Mouse (Mus musculus): ENCODE measurements around the gene Taf12. TPM values are rescaled to one million over a fixed set of nuclear protein-coding genes. Genes with fewer than 3 reads are reported as not detected.

Gene Taf12
- polyA plus RNA-seq, 1 experiment from 2014 or later = 49.0 TPM

DNA sequence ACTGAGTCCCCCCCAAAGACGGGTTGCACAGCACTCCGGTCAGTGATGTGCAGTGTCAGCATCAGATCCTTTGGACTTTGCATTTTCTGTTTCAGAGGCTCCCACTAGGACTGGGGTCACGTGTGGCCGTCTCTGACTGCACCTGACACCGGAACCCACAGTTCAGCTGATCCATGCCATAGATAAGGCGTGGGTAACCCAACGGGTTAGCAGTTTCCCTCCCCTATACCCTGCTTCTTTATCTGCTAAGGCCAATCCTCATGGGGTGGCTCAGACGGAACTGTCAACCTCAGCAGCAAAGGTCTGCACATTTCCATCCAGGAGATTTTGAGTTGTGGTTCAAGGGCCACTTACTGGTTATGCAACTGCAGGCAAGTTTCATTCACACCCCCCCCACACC, 31.1 kb downstream of the Taf12 start:
- no peak overlapping the region for H3K9ac ChIP-seq
- no peak overlapping the region for H3K4me3 ChIP-seq
- no peak overlapping the region for H3K27ac ChIP-seq
- no peak for ATAC-seq (ENCODE audit: low FRiP score)
- peaks cover 16% of the 10 kb centered on the region for H3K4me1 ChIP-seq (replicated peaks)
- no peaks in the 10 kb centered on the region for H3K9me3 ChIP-seq
- no peak overlapping the region for H3K4me2 ChIP-seq
- H3K36me3 ChIP-seq = peaks cover 6% of the 10 kb centered on the region
- WGBS = 88% methylated on average over 8 of the region's 8 CpGs
- no peaks in the 10 kb centered on the region for H3K27me3 ChIP-seq

DNA sequence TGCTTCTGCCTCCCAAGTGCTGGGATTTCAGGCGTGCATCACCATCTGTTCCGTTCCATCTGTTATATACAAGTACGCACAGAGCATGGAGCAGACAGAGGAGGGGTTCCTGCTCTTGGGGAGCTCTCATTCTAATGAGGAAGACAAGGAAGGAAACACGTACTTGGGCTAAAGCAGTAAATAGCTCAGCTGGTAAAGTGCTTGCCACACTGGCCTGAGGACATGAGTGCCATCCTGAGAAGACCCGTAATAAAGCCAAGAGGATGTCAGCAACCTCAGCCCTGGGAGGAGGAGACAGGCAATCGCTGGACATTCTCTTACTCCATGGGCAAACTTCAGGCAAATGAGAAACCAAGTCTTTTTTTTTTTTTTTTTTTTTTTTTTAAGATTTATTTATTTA, 31.8 kb downstream of the Taf12 start:
- Histone ChIP-seq H3K4me3 (no peak overlapping the region), H3K36me3 (peaks cover 13% of the 10 kb centered on the region), H3K4me2 (no peak overlapping the region), H3K4me1 (replicated peaks) (peaks cover 20% of the 10 kb centered on the region), H3K27me3 (no peaks in the 10 kb centered on the region), H3K9me3 (no peaks in the 10 kb centered on the region), H3K9ac (no peak overlapping the region), H3K27ac (no peak overlapping the region)
- ATAC-seq (ENCODE audit: low FRiP score) = no peak
- 86% methylated on average over 6 of the region's 6 CpGs for WGBS

DNA sequence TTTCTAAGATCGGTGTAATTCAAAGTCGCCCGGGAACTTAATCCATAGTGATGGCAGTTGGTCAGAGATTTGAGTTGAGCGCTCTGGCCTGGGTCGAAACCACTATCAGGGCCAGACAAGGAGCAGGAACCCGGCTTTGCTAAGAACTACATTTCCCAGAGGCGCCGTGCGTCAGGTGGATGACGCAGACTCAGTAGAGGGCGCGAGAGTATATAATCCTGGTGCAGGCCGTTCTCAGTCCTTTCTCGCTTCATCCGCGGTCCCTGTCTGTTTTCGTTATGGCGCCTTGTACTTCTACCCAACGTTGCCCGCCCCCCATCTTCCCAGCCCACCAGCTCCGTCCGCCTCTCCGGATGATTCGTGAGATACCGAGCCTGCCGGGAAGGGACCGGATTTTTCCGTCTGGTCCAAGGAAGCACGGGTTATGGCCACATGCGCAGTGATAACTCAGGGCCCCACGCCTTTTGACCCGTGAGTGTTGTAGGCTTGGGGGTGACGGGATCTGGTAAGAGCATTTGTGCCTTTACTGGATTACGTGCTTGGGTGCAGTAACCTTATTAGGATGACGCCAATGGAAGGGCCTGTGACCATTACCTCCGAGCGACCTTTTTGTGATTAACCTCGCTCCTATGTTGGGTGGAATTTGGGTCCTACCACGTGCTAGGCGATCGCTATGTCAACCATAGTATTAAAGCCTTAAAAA, 34.4 kb downstream of the Taf12 start:
- peaks cover 15% of the 10 kb centered on the region for H3K4me1 ChIP-seq (replicated peaks)
- peaks cover 37% of the 10 kb centered on the region for H3K36me3 ChIP-seq
- H3K9ac ChIP-seq = peak overlapping the region; percentile 87
- H3K9me3 ChIP-seq = no peaks in the 10 kb centered on the region
- H3K27me3 ChIP-seq = no peaks in the 10 kb centered on the region
- H3K4me2 ChIP-seq = peak overlapping the region; percentile 81
- peak; percentile 94 for ATAC-seq (ENCODE audit: low FRiP score)
- H3K27ac ChIP-seq = peak overlapping the region; percentile 91
- WGBS = 2% methylated on average over 41 of the region's 41 CpGs
- H3K4me3 ChIP-seq = peak overlapping the region; percentile 60

DNA sequence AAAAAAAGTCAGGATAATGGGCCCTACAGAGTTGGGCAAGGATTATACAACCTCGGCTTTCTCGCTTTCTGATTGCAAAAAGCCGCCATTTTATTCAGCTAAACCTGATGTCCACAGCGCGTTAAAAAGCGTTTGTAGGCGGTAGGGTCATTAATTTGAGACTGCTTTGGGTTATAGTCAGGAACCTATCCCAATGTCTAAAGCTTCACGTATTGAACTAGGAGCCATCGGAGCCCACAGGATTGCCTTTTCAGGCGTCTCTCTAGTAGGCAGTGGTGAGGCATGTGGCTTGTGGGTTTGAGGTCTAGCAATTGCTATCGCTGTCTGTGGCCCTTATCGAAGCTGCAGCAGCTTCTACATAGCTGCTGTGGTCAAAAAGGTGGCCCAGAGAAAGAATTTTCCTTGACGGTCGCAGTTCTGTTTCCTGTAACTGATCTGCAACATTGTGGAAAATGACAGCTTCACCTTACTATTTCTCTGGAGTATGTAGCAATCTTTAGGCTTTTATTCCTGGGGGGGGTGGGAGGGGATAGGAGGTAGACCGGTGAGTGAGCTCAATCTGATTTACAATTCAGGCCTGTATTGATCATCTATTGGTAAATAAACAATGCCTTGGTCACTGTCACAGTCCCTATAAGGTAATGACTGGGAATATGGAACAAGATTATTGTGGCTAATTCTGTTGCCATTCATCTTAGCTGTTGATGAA, 35.1 kb downstream of the Taf12 start:
- peak overlapping the region; percentile 81 for H3K4me2 ChIP-seq
- peak overlapping the region; percentile 60 for H3K4me3 ChIP-seq
- no peak for ATAC-seq (ENCODE audit: low FRiP score)
- H3K27me3 ChIP-seq = no peaks in the 10 kb centered on the region
- H3K36me3 ChIP-seq = peaks cover 45% of the 10 kb centered on the region
- H3K4me1 ChIP-seq (replicated peaks) = peaks cover 15% of the 10 kb centered on the region
- WGBS = under 1% methylated on average over 15 of the region's 15 CpGs
- H3K27ac ChIP-seq = peak overlapping the region; percentile 91
- no peaks in the 10 kb centered on the region for H3K9me3 ChIP-seq
- peak overlapping the region; percentile 87 for H3K9ac ChIP-seq

DNA sequence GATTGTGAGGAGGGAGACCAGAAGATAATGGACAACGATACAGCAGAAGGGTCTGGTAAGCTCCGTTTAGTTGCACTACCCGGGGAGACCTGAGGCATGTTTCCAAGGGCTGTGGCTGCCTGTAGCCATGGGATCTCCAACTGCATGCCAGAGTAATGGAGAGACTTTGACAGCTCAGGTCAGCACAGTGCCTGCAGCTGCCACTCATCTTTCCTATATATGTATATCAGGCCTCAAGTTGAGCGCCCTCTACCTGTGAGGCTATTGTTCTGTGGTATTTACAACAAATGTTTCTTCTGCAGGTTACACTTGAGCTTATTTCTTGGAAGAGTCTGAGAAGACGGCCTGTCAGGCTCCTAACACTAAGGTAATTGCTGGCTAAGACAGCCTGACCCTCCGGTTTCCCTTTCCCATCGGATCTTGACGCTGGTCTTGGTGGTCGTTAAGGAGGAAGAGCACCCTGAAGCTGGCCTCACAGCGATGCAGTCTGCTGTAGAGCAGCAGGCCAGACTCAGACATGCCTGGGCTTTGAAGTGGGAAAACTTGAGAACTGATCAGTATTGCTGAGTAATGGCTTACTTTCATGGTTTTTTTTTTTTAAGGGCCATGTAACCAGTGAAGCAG, 35.8 kb downstream of the Taf12 start:
- peaks cover 46% of the 10 kb centered on the region for H3K36me3 ChIP-seq
- H3K27me3 ChIP-seq = no peaks in the 10 kb centered on the region
- WGBS = 29% methylated on average over 10 of the region's 10 CpGs

DNA sequence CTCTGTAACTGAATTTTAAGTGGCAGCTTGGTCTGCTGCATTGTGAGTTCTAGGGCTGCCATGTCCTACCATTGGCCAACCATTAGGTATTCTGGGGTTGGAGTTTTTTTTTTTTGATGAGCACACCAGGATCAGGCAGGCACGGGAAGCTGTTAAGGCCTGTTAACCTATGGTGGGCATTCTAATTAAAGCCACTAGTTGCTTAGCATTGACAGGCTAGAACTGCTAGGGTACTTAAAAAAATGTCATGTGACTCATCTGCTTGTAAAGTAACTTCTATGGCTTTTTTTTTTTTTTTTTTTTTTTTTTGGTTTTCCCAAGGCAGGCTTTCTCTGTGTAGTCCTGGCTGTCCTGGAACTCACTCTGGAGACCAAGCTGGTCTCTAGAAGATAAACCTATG, 37.0 kb downstream of the Taf12 start:
- WGBS = 42% methylated on average over 1 of the region's 1 CpGs
- no peaks in the 10 kb centered on the region for H3K9me3 ChIP-seq
- peaks cover 15% of the 10 kb centered on the region for H3K4me1 ChIP-seq (replicated peaks)
- H3K4me2 ChIP-seq = no peak overlapping the region
- no peak for ATAC-seq (ENCODE audit: low FRiP score)
- H3K4me3 ChIP-seq = no peak overlapping the region
- no peak overlapping the region for H3K27ac ChIP-seq
- peaks cover 53% of the 10 kb centered on the region for H3K36me3 ChIP-seq
- no peaks in the 10 kb centered on the region for H3K27me3 ChIP-seq
- H3K9ac ChIP-seq = no peak overlapping the region

More for the DNA sequence above, 35.8 kb downstream of the Taf12 start:
- Histone ChIP-seq H3K9ac (peak overlapping the region; percentile 87), H3K4me2 (peak overlapping the region; percentile 81), H3K4me3 (peak overlapping the region; percentile 60), H3K9me3 (no peaks in the 10 kb centered on the region), H3K4me1 (replicated peaks) (peaks cover 15% of the 10 kb centered on the region), H3K27ac (peak overlapping the region; percentile 91)
- ATAC-seq (ENCODE audit: low FRiP score) = no peak

DNA sequence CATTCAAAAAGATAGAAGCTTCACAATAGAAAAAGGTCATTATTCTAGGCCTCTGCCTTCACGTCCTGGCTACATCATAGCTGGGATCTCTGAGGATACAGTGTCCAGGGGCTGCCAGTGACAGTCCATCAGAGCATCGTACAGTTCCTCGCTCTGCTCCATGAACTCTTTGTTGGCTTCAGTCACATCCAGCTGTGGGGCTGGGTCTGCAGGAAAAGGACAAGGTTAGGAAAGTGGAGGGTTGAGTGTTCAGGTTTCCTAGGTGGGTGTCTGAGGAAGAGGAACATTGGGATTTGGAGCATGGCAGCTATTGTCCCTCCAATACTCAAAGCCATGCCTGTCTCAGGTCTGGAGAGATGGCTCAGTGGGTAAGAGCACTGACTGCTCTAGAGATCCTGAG, 37.6 kb downstream of the Taf12 start:
- H3K4me1 ChIP-seq (replicated peaks) = peaks cover 15% of the 10 kb centered on the region
- no peak overlapping the region for H3K4me2 ChIP-seq
- H3K9ac ChIP-seq = no peak overlapping the region
- no peaks in the 10 kb centered on the region for H3K27me3 ChIP-seq
- no peak for ATAC-seq (ENCODE audit: low FRiP score)
- no peaks in the 10 kb centered on the region for H3K9me3 ChIP-seq
- no peak overlapping the region for H3K27ac ChIP-seq
- WGBS = 59% methylated on average over 3 of the region's 3 CpGs
- peaks cover 59% of the 10 kb centered on the region for H3K36me3 ChIP-seq
- no peak overlapping the region for H3K4me3 ChIP-seq

DNA sequence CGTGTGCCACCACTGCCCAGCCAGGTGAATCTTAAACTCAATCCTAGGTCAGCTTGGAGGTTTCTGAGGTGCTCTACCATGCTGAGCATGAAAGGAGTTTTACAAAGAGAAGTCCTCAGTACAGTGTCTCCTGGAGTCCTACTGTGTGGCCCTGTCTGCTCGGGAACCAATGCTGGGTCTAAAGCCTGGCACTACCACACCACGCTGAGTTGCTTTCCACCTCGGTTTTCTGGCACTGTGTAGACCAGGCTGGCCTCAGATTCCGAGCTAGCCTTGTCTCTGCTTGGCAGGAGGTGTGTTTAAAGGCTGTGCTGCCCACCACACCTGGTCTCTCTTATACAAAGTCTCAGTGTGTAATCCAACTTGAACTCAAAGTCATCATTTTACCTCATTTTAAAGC, 38.5 kb downstream of the Taf12 start:
- 88% methylated on average over 5 of the region's 5 CpGs for WGBS
- no peak for ATAC-seq (ENCODE audit: low FRiP score)
- no peaks in the 10 kb centered on the region for H3K27me3 ChIP-seq
- H3K4me2 ChIP-seq = no peak overlapping the region
- H3K4me1 ChIP-seq (replicated peaks) = peaks cover 15% of the 10 kb centered on the region
- no peaks in the 10 kb centered on the region for H3K9me3 ChIP-seq
- H3K36me3 ChIP-seq = peaks cover 67% of the 10 kb centered on the region
- no peak overlapping the region for H3K4me3 ChIP-seq
- no peak overlapping the region for H3K9ac ChIP-seq
- no peak overlapping the region for H3K27ac ChIP-seq

DNA sequence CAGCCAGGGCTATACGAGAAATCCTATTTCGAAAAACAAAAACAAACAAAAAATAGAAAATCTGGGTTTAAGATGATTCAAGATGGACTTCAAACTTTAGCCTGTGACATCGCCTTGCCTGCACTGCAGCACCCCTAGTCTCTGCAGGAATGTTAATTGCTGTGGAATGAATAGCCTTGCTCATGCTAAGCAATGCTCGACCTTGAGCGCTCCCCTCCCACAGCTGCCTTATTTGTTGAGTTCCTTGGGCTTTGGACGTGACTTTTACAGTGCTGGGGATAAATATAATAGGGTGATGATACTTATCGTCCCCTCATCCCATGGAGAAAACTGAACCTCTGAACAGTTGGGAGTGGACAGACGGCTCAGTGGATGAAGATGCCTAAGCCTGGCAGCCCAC, 41.5 kb downstream of the Taf12 start:
- Histone ChIP-seq H3K4me3 (no peak overlapping the region), H3K9ac (no peak overlapping the region), H3K4me1 (replicated peaks) (peaks cover under 1% of the 10 kb centered on the region; the same call in 1 of the 2 replicates), H3K27ac (no peak overlapping the region), H3K36me3 (peaks cover 87% of the 10 kb centered on the region), H3K4me2 (no peak overlapping the region), H3K27me3 (no peaks in the 10 kb centered on the region), H3K9me3 (no peaks in the 10 kb centered on the region)
- no peak for ATAC-seq (ENCODE audit: low FRiP score)
- WGBS = 91% methylated on average over 8 of the region's 8 CpGs

DNA sequence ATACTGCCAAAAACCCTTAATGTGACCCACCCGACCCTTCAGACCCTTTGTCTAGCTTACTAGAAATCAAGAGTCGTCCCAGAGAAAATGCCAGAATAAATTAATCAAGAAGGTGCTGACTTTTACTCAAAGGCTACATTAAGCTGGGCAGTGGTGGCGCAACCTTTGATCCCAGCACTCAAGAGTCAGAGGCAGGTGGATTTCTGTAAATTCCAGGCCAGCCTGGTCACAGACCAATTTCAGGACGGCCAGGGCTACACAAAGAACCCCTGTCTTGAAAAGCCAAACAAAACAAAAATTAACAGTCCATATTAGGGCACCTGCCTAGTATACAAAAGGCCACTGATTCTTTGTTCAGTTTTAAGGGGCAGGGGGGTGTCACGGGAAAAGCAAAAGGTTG, 52.3 kb downstream of the Taf12 start:
- peaks cover 39% of the 10 kb centered on the region for H3K36me3 ChIP-seq
- 78% methylated on average over 5 of the region's 5 CpGs for WGBS
- H3K4me2 ChIP-seq = no peak overlapping the region
- H3K9ac ChIP-seq = no peak overlapping the region
- H3K4me3 ChIP-seq = no peak overlapping the region
- H3K4me1 ChIP-seq (replicated peaks) = peaks cover 12% of the 10 kb centered on the region
- no peaks in the 10 kb centered on the region for H3K27me3 ChIP-seq
- no peak for ATAC-seq (ENCODE audit: low FRiP score)
- no peaks in the 10 kb centered on the region for H3K9me3 ChIP-seq
- no peak overlapping the region for H3K27ac ChIP-seq

DNA sequence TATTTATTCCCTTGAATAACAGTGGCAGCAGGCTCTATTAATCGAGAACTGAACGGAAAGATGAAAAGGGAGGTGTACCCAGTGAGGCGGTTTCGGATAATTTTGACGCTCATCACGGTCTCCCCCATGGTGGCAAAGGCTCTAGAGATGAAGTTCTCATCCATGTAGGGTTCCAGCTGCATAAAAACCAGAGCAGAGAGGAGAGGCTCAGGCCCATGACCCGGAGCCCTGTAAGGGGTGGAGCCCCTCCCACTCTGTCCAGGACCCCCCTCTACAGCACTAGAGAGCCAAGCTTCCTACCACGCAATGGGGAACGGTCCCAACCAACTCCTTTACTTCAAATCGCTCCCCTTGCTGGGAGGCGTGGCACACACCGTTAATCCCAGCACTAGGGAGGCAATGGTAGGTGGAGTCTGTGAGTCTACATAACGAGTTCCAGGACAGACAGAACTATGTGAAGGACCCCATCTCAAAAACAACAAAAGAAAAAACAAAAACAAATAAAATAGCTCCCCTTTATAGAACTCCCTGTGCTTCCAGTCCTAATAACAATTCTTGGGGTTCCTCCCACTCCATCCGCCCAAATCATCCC, 54.3 kb downstream of the Taf12 start:
- Histone ChIP-seq H3K4me1 (replicated peaks) (peaks cover 12% of the 10 kb centered on the region), H3K4me2 (peak overlapping the region; percentile 76), H3K9ac (peak overlapping the region; percentile 94), H3K9me3 (no peaks in the 10 kb centered on the region), H3K27ac (peak overlapping the region; percentile 88; the same call in 1 of the 2 replicates), H3K36me3 (peaks cover 38% of the 10 kb centered on the region), H3K27me3 (no peaks in the 10 kb centered on the region), H3K4me3 (peak overlapping the region; percentile 83)
- ATAC-seq (ENCODE audit: low FRiP score) = no peak
- WGBS = 54% methylated on average over 14 of the region's 14 CpGs

DNA sequence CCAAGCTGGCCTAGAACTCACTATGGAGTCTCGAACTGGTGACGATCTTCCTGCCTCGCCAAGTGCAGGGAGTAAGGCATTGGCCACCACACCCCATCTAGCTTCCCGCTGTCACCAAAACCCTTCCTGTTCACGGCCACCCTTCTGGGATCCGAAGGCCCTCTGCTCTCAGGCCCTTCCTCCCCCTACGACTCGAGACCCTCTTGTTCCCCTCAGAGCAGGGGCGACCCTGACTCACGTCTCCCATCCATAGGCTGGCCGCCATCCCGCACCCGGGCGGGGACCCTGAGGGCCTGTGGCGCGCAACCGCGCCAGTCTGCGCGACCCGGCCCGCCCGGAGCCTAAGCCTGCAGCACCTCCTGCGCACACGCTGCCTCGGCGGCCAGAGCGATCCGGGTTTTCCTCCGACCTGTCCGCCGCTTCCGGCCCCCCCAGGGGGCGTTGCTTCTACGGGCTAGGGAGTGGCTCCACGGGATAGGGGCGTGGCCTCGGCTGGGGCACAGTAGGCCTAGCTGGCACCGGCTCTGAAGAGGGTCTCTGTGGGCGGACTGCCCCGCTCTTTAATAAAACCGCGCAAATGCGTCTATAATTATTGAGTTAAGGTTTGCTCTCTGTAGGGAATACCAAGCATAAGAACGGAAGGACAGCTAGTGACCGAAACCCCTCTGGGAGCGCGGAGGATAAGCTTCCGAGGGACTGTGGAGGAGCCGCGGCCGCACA, 55.1 kb downstream of the Taf12 start, which contains the start of gene Trnau1ap:
TSS of gene Trnau1ap (minus strand) at position 424 of the 720 bp plus-strand sequence.
- H3K4me2 ChIP-seq = peak within 1 kb of the TSS; percentile 76
- no peaks in the 10 kb centered on the region for H3K9me3 ChIP-seq
- peak; percentile 94 for ATAC-seq (ENCODE audit: low FRiP score)
- H3K4me3 ChIP-seq = peak within 1 kb of the TSS; percentile 83
- H3K27me3 ChIP-seq = no peaks in the 10 kb centered on the region
- H3K36me3 ChIP-seq = peaks cover 38% of the 10 kb centered on the region
- H3K27ac ChIP-seq = peak within 1 kb of the TSS; percentile 88
- H3K4me1 ChIP-seq (replicated peaks) = peaks cover 12% of the 10 kb centered on the region
- WGBS = under 1% methylated on average over 52 of the region's 52 CpGs
- peak within 1 kb of the TSS; percentile 94 for H3K9ac ChIP-seq
